Mouse (Mus musculus) cerebellum, adult 9-11 months (tissue): ENCODE measurements around the gene Pcsk6.
"Not testable (repeated sequence)": the region's sequence is repeated elsewhere in the genome, so short reads cannot be mapped to it uniquely, and the experiment has no call there.

Source experiments
- DNase-seq: peaks from one replicate; pipeline ENCODE4 v3.0.0; 2022

Pcsk6 gene

DNA sequence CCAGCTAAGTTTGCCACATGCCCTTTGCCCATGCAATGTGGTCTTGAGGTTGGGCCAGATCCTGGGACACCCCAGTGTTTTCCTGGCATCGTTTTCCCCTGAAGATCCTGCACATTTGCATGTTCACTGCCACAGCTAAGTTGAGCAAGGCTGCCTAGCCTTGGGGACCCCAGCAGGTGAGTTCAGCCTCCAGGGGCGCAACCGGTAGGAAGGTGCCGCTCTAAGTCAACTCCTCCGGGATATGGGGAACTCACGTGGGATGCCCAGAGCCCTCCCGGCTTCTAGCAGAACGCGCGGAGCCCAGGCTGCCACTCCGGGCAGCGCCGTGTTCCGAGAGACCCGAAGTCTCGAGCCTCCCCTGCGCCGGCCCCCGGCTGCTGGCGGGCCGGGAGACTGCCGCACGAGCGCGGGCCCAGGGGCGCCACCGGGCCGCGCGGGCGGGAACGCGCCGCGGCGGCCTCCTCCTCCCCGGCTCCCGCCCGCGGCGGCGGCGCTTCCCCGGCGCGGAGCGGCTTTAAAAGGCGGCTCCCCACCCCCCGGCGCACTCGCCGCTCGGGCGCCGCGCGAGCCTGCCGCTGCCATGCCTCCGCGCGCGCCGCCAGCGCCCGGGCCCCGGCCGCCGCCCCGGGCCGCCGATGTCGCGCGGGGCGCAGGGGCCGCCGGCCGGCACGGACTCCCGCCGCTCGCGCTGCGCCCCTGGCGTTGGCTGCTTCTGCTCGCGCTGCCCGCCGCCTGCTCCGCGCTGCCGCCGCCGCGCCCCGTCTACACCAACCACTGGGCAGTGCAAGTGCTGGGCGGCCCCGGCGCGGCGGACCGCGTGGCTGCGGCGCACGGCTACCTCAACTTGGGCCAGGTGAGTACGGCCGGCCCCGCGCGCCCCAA is at the start of gene Pcsk6:
Pcsk6 (plus strand) TSS at position 144 of the 882 bp plus-strand sequence.
- no peak for DNase-seq

DNA sequence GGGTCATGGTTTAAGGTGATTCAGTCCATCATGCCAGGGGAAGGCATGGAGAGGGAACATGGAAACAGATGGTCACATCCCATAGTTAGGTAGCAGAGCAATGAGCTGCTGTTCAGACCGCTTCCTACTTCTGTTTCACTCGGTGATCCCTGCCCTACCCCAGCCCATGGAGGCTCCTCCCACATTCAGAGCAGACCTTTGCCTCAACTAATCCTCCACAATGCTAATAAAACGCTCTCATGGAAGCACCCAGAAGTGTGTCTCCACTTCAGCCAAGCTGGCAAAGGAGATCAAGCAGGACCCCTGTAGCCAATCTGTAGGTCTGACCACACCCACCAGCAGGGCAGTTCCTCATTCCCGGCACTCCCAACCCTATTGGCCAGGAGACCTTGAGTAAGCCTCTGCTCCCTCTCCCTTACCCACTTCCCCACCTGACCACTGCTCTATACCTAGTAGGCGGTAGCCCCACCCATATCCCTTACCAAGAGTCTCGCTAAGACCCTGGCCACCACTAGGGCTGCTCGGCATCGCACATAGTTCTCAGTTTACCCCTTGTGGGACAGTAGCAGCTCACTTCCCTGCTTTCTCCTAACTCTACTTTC is 47.8 kb upstream of the Pcsk6 start:
- DNase-seq = no peak

DNA sequence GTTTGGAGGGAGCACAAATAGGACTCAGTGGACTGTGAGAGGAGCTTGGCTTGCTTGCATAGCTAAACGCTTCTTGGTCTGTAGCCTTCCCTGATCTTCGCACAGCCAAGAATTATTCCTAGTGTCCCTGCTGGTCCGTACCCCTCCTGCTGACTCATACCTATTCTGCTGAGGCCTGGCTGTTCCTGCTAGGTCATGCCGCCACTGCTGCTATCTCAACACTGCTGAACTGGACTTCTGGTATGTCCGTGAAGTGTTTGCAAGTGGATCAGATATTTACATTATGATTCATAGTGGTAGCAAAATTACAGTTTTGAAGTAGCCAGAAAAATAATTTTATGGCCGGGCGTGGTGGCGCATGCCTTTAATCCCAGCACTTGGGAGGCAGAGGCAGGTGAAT is 44.0 kb upstream of the Pcsk6 start:
- no peak for DNase-seq

DNA sequence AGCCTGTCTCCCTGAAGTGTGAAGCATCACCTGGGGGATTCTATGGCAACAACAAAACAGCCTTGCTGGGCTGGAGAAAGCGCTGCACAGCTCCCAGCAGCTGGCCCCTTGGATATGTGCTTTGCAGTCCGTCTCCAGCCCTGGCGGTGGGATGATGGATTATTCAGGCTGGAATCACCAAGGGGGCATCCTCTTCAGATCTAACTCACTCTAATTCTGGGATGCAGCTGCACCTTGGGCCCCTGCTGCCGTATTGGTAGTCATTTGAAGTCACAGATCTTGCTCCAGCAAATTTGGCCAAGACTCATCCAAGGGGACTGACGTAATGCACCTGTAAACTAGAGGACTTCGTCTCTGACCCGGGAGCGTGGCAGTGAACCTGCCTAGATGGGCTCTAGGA is 41.1 kb upstream of the Pcsk6 start:
- no peak for DNase-seq

DNA sequence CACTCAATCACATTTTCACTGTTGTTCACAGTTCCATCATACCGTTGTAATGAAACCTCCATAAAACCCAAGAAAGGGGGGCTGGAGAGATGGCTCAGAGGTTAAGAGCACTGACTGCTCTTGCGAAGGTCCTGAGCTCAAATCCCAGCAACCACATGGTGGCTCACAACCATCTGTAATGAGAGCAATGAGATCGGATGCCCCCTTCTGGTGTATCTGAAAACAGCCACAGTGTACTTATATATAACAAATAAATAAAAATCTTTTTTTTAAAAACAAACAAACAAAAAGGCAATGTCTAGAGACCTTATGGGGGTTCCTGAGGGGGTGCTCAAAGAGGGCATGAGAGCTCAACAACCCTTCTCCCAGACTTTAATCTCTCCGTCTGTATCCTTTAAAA is 39.6 kb upstream of the Pcsk6 start:
- DNase-seq = not testable (repeated sequence)

DNA sequence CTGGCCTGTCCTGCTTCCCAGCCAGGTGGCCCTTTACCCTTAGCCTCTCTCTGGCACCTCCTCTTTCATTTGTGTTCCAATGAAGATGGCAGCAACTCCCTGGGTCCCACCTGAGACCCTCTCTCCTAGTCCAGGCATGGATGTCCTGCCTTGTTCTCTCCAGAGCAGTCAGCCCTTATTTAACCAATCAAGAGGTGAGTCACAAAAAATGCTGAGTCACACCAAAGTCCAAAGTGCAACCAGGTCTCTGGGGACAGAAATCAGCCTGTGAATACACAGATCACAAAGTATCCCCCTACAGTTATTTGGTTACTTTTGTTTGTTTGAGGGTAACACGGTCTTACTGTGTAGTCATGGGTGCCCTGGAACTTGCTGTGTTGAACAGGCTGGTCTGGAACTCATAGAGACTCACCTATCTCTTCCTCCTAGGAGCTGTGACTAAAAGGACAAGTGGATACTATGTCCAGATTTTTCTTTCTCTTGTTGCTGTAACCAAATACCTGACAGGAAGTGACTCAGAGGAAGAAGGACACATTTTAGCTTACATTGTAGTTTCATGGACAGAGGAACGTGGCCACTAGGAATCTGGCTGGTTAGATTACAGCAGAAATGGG is 38.9 kb upstream of the Pcsk6 start:
- DNase-seq = no peak

DNA sequence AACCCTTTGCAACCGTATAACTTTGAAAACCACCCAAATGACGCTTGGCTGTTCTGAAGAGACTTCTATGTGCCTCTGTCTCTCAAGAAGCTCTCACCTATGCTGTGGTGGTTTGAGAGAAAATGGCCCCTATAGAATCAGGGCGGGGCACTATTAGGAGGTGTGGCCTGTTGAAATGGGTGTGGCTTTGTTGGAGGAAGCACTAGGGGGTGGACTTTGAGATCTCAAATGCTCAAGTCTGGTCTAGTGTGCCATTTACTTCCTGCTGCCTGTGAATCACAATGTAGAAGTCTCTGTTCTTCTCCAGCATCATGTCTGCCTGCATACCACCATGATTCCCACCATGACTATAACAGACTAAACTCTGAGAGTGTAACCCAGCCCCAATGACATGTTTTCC is 21.8 kb upstream of the Pcsk6 start:
- DNase-seq = no peak

DNA sequence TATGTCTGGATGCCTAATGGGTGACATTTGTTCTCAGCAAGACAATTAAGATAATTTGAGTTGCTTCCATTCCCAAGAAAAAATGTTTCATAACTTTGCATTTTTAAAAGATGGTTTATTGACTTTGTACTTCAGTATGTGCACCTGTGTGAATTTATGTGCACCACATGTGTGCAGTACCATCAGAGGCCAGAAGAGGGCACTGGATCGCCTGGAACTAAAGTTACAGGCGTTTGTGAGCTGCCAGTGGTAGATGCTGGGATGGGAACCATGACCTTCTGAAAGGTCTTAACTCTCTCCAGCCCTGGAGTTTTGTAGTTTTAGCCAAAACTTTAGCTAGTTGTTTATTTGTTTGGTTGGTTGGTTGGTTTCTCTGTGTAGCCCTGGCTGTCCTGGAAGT is 18.3 kb upstream of the Pcsk6 start:
- DNase-seq = no peak

DNA sequence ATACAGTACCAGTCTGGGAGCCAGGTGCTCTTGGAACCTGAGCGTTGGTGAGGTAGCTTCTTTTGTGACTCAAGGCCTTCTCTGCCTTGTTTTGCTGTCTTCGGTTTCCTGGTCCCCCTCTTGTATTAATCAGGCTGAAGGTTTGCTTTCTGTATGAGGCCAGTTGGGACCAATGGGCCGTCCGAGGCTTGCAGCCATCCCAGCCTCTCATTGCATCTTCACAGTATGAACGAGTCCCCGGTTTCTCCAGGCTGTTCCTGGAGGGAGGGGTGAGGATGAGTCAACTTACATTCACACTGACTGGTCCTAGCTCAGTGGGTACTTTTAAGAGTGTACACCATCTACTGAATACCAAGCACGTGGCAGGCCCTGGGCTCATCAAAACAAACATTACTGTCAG is 553 bp upstream of the Pcsk6 start:
- no peak for DNase-seq

DNA sequence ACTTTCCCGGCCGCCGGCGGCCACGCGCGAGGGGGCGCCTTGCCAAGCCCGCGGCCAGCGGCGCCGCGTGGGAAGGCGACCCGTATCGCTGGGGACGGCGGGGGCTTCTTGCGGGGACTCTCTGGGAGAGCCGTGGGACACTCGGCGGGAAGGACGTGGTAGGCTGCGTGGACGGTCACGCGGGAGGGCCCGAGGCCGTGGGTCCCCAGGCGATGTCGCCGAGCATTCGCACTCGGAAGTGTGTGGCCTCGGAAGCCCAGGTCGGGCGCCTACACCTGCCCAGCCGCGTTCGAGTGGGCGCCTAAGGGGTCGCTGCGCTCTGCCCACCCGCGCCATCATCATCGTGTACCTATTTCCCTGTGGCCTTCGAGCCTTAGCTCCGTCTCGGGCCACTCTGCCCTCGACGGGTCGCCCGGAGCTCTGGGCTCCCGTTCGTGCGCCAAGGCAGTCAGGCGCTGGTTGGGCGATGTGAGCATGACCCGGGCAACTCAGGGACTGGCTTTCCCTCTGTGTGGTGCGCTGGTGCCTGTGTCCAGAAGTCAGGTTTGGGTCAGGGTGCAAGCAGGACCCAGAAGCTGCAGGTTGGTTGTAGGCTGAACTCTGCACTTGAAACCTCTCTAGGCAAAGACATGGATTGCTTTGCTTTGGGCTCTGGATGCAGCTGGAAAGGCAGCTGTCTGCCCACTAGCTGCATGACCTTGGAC is 1.1 kb downstream of the Pcsk6 start:
- DNase-seq = no peak

DNA sequence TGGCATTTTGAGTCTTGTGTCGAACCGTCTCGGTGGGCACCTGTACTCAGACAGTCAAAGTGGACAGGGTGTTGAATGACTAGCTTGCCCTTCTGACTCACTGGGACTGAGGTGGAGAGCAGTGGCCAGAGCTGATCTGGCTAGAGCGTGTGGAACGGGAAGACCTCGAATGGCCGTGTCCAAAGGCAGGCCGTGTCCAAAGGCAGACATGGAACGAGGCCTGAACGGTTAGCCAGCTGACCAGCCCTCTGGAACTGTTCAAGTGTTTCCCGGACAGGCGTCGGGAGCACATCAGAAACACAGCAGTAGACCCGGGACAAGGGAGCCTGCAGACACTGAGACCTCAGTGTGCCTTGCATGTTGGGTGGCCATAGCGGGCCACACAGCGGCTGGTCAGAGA is 7.6 kb downstream of the Pcsk6 start:
- DNase-seq = no peak

DNA sequence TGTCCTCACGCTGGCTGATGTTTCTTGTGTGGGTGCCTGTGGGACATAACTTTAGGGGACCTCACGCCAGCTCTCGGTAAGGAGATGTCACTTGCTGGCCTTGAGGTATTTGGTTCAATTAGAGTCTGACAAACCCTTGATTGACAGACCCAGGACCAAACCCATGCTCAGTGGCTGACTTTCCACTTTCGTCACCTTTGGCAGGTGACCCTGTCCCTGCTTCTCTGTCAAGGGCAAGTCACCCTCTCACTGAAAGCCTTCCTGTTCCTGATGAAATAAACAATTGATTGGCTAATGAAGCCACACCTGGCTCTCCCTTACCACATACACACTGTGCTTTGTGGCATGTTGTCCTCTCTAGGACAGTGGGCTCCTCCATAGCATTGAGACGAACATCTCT is 8.3 kb downstream of the Pcsk6 start:
- no peak for DNase-seq

DNA sequence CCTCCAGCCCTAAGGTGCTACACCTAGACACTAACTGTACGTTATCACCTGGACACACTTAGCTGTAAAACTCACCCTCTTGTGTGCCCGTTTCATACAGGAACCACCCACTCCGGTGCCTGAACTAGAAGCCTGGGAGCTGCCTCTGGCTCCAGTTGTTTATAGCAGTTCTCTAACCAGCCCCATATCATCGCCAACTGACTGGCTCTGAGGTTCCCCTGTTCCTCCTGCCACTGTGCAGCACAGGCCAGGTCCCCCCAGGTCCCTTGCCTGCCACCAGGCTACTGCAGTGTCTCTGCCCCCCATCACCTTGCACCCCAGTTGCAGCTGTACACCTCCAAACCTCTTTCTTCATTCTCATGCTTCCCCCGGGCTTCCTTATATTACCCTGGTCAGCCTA is 8.7 kb downstream of the Pcsk6 start:
- no peak for DNase-seq

DNA sequence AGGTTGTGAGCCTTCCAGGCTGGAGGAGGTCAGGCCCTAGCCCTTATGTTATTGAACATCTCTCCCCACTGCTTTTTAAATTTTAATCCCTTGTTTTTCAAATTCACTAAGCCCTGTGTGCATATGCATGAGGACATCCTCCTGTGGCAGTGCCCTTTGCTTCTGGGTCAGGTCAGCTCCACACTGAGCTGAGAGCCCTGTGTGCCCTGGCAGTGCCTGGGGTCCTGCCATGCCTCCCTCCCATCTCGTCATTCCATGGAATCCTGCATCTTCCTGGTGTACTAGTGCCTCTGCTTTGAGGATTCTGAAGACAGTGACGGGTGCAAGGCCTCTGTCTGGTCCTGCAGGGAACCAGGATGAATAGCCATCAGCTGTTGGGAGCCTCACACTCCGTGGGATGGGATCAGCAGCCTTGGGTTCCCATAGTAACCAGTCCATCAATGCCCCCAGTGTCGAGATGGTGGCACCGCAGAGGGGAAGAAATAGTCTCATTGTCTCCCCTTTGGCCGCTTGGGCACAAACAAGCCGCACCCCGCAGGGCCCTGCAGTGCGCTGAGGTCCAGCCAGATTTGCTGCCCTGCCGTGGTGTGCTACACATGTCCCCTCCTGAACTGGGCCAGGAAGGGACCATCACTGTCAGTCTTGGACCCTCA is 9.5 kb downstream of the Pcsk6 start:
- DNase-seq = peak; percentile 69

DNA sequence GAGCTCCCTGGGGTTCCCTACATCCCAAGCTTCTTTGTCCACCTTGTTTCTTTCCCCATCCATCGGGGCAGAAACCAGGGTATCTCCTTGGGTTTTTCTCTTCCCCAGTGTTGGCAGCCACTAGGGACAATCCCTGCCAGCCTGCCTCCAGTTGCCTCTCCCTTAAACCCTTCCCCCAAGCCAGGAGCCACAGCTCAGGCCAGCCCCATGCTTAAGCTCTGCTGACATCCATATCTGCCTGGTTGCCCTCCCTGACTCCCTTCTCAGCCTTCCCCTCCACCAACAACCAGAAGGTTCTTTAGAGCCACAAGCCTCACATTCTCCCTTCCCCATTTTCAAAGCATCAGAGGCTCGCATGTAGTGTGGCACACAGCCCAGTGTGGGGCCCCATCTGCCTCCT is 10.3 kb downstream of the Pcsk6 start:
- no peak for DNase-seq

DNA sequence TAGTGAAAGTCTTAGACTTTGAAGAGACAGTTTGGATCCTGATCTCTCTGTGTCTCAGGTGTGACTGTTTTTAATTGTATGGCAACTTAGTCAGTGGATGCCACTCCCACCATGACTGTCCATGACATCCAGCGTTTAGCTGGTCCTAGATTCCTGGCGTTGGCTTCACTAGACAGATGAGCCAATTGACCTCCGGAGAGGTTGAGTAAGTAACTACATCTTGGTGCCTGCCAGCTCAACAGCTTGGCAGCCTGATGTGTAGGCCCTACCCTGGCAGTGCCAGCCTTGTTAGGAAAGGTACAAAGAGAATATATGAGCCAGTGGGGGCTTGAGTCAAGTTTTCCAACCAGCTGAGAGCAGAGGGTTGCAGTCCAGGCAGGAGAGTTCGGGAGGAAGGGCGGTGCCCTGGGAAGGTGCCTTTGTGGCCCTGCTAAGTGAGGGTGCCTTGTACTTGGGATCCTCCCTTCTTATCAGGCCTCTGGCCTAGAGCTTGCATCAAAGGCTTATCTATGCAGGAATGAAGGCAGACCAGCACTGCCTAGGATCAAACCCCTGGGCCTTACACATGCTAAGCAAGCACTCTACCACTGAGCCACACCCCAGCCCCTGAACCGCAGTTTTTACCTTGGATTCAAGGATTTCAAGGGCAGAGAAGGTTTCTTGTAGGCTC is 11.8 kb downstream of the Pcsk6 start:
- no peak for DNase-seq

DNA sequence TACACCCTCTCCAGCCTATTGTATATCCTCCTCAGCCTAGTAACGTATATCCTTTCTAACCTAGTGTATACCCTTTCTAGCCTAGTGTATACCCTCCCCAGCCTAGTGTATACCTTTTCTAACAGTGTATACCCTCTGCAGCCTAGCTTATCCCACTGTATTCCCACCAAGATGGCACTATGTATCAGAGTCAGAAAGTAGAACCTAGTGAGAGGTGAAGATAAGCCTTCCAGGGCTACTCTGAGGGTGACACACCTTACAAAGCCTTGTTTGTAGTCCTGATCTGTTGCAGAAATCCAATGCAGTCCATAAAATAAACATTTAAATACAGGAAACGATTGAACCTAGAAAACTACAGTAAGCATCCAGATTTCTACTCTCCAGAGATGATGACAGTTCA is 12.4 kb downstream of the Pcsk6 start:
- no peak for DNase-seq

DNA sequence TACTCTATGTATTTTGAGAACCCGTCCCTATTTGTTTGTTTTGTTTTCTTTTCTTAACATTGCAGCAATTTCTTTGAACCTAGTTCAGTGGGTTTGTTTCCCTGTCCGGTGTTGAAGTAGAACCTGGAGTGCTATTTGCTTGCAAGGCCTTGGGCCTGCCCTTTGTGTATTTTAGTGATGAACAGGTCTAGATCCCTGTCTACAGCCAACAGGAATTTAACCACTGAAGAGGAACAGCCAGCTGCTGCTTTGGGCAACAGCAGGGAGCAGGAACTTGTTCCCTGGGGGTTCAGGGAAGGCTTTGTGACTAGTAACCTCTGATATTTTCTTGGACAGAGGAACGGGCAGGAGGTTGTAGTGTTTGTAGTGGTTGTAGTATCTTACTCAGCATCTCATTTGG is 15.1 kb downstream of the Pcsk6 start:
- no peak for DNase-seq

DNA sequence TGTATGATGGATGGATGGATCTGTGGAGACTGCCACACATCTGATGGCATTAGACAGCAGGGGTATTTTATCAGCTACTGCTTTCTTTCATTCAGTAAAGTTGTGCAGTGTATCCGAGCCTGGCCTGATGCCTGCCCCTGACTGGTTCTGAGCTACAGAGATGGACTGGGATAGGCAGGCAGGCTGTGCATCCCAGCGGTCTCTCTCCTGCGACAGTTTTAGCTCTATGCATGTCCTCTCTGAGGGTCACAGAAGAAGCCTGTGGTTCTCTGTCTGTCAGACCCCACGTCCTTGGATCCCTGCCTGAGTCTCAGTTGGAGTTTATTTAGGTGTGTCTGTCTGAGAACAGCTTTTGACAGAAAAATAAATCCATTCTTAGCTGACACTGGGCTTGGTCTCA is 16.7 kb downstream of the Pcsk6 start:
- no peak for DNase-seq

DNA sequence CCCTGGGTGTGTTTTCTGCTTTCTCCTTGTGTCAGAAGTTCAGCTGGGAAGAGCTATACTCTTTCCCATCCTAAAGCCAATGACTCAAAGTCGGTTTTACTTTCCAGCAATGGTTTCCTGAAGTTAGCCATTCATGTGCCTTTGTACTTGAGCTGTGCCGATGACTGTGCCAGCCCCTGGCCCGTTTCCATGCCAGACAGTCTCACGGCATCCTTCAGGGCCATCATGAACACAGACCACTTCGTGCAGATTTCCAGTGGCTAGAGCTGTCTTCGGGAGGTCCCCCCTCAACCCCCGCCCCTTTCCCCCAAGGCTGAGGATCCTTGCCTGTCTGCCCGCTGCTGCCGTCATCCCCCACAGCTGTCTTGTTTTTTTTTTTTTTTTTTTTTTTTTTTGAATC is 17.8 kb downstream of the Pcsk6 start:
- no peak for DNase-seq

DNA sequence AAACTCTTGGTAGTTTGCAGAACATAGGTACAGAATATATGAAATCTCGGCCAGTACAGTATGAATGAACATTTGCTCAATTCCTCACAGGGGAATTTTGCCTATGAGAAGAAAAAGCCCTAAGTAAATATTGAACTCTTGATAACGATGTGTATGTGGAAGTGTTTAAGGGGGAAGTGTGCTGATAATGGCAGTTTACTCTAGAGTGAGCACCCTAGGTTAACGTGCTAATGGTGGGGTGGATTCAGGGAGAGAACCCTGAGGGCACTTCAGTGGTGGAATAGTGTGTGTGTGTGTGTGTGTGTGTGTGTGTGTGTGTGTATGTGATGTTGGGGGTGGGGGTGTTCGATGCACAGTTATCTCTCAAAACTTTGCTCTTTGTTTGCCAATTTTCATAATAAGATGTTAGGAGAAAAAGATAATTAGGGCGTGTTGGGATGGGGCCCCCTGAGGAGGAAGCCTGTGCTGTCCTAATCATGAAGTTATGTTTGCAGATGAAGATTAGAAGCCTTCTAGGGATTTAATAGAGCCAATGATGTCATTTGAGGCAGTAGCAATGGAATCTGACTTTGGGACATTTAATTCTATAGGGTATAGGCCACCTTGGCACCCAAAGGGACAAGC is 19.2 kb downstream of the Pcsk6 start:
- no peak for DNase-seq

DNA sequence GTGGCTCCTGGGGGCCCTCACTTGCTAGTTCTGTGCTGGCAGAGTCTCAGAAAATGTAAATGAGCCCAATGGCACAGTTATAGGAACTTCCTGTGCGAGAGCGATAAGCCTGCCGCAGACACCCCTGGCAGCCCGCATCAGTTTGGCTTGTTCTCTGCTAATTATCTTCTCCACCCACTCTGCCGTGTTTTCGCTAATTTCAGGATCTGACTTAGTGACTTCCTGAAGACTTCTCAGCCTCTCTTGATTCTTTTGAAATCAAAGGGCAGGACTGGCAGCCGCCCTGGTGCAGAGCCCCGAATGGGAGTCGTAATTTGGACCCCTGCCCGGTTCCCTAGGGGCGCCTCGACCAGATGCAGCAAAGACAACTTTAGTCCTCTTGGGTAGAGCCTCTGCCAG is 19.8 kb downstream of the Pcsk6 start:
- no peak for DNase-seq
